Mouse (Mus musculus) gastrocnemius, adult 8-10 months (tissue): Measurements from ENCODE around the gene Ttc17. TPM values are rescaled to one million over a fixed set of nuclear protein-coding genes. Genes with fewer than 3 reads are reported as not detected.

Source experiments
- microRNA-seq: library from miRNA; unstranded; fragments of <30 nt; microRNA quantifications from one replicate; pipeline ENCODE4 v1.2.0, GENCODE M21; 2022
- total RNA-seq, 4 experiments: library from RNA; stranded (reverse); gene quantifications; 2 replicates each; pipeline ENCODE4 v1.2.4; 2022

Ttc17 gene
- total RNA-seq, 4 experiments from 2014 or later = 22.5 to 24.5 (median 23.8) TPM

Small RNA genes lying within 50 kb of the gene (microRNA-seq; reads per million reads assigned to microRNA genes)
- not detected for gene Mir670

Other genes with a start within 250 kb of the Ttc17 start
- gene Hsd17b12, start 248.7 kb downstream of the Ttc17 start, total RNA-seq = 1 to 10 TPM; 4.1 to 5.1 (median 4.5) TPM
- gene Api5, start 31.4 kb upstream of the Ttc17 start, total RNA-seq = 10 to 100 TPM; 16.2 to 20.2 (median 17.5) TPM